Mouse (Mus musculus) layer of hippocampus, adult 2 months (tissue): ENCODE data around the gene C87436. TPM values are rescaled to one million over a fixed set of nuclear protein-coding genes. Genes with fewer than 3 reads are reported as not detected.
A peak's percentile ranks its signal among the peaks of the same experiment; 100 is the strongest.

Experiments
- DNase-seq, 2 experiments: peaks; one replicate each; pipeline ENCODE4 v3.0.0; 2022; ENCODE audit warnings: low spot score in 2 of 2
- H3K27ac ChIP-seq: fragments of 200-600 bp; 2 replicates; pipeline ENCODE4 v1.8.1; 2022
- H3K4me3 ChIP-seq: fragments of 200-600 bp; 2 replicates; pipeline ENCODE4 v1.8.1; 2022; ENCODE audit warnings: mild to moderate bottlenecking
- CTCF ChIP-seq: fragments of 200-600 bp; conservative IDR thresholded peaks from 2 replicates; pipeline ENCODE4 v1.8.1; 2022; ENCODE audit warnings: antibody characterized with exemption, mild to moderate bottlenecking, moderate library complexity
- total RNA-seq, 2 experiments: library from RNA; stranded (reverse); gene quantifications; 2 replicates each; pipeline ENCODE4 v1.2.3; 2021

Gene C87436
- total RNA-seq, 2 experiments from 2014 or later = 18.9 to 20.6 TPM

GRCm38 (mm10) chr6:86495661-86496060, 57.5 kb downstream of the C87436 start:
- DNase-seq = no peak
- no peak overlapping the region for H3K4me3 ChIP-seq
- no peak for TF ChIP-seq CTCF
- no peak overlapping the region for H3K27ac ChIP-seq

GRCm38 (mm10) chr6:86496127-86496526, 58.0 kb downstream of the C87436 start:
- Histone ChIP-seq H3K4me3 (no peak overlapping the region), H3K27ac (no peak overlapping the region)
- no peak for TF ChIP-seq CTCF
- no peak for DNase-seq

GRCm38 (mm10) chr6:86496585-86496984, 58.4 kb downstream of the C87436 start:
- DNase-seq = no peak
- peak overlapping the region; percentile 48; the same call in 1 of the 2 replicates for H3K27ac ChIP-seq
- no peak for TF ChIP-seq CTCF
- peak overlapping the region; percentile 34; the same call in 1 of the 2 replicates for H3K4me3 ChIP-seq

- 0 out of 2 replicates have a peak, but pooled peaks have one; percentile 31 for TF ChIP-seq CTCF
- H3K4me3 ChIP-seq = peak overlapping the region; percentile 34
- DNase-seq = no peak
- peak overlapping the region; percentile 48; the same call in 1 of the 2 replicates for H3K27ac ChIP-seq
Measured at GRCm38 (mm10) chr6:86497071-86497815, 59.1 kb downstream of the C87436 start.

GRCm38 (mm10) chr6:86497942-86498732, 60.0 kb downstream of the C87436 start:
- Histone ChIP-seq H3K27ac (peak overlapping the region; percentile 48; the same call in 1 of the 2 replicates), H3K4me3 (no peak overlapping the region)
- no peak for DNase-seq
- TF ChIP-seq CTCF = no peak

GRCm38 (mm10) chr6:86499571-86500109, 61.5 kb downstream of the C87436 start:
- no peak overlapping the region for H3K27ac ChIP-seq
- DNase-seq = no peak

GRCm38 (mm10) chr6:86503513-86503912, 65.3 kb downstream of the C87436 start:
- TF ChIP-seq CTCF = no peak
- no peak for DNase-seq
- no peak overlapping the region for H3K27ac ChIP-seq
- no peak overlapping the region for H3K4me3 ChIP-seq

More at GRCm38 (mm10) chr6:86499571-86500109, 61.5 kb downstream of the C87436 start:
- H3K4me3 ChIP-seq = no peak overlapping the region
- TF ChIP-seq CTCF = no peak

GRCm38 (mm10) chr6:86505671-86506070, 67.5 kb downstream of the C87436 start:
- no peak for DNase-seq
- no peak for TF ChIP-seq CTCF
- no peak overlapping the region for H3K27ac ChIP-seq
- H3K4me3 ChIP-seq = no peak overlapping the region

- no peak for DNase-seq
- Histone ChIP-seq H3K27ac (no peak overlapping the region), H3K4me3 (no peak overlapping the region)
- no peak for TF ChIP-seq CTCF
Measured at GRCm38 (mm10) chr6:86506309-86506708, 68.1 kb downstream of the C87436 start.

GRCm38 (mm10) chr6:86507116-86507515, 68.9 kb downstream of the C87436 start:
- H3K27ac ChIP-seq = no peak overlapping the region
- no peak for TF ChIP-seq CTCF
- no peak for DNase-seq
- H3K4me3 ChIP-seq = no peak overlapping the region

- DNase-seq = no peak
- no peak overlapping the region for H3K27ac ChIP-seq
- peak; percentile 14; the same call in 1 of the 2 replicates for TF ChIP-seq CTCF
- H3K4me3 ChIP-seq = no peak overlapping the region
Measured at GRCm38 (mm10) chr6:86508736-86509135, 70.6 kb downstream of the C87436 start.

GRCm38 (mm10) chr6:86509194-86509865, 71.2 kb downstream of the C87436 start:
- Histone ChIP-seq H3K4me3 (no peak overlapping the region), H3K27ac (no peak overlapping the region)
- DNase-seq = no peak
- TF ChIP-seq CTCF = no peak

GRCm38 (mm10) chr6:86509866-86510200, 71.7 kb downstream of the C87436 start:
- DNase-seq = no peak
- no peak overlapping the region for H3K27ac ChIP-seq
- TF ChIP-seq CTCF = no peak
- no peak overlapping the region for H3K4me3 ChIP-seq
